Mouse (Mus musculus) midbrain, embryonic 12.5 days (tissue): Measurements from ENCODE around the gene Lrrfip2. TPM values are rescaled to one million over a fixed set of nuclear protein-coding genes. Genes with fewer than 3 reads are reported as not detected.
A peak's percentile ranks its signal among the peaks of the same experiment; 100 is the strongest.

Source experiments
- ATAC-seq: fragments of 200-750 bp; cut with Nextera tagmentation; 2 replicates; pipeline ENCODE4 v1.8.0; 2017; ENCODE audit warnings: low read depth, moderate TSS enrichment, moderate library complexity; ENCODE audit not compliant: low FRiP score
- H3K27ac ChIP-seq: fragments of 300-500 bp; sonication (generic); replicated peaks from 2 replicates; pipeline ENCODE4 v1.5.1; 2016; ENCODE audit warnings: mild to moderate bottlenecking
- H3K27me3 ChIP-seq: fragments of 300-500 bp; sonication (generic); 2 replicates; pipeline ENCODE4 v1.6.1; 2016; ENCODE audit warnings: mild to moderate bottlenecking
- H3K36me3 ChIP-seq: fragments of 300-500 bp; sonication (generic); 2 replicates; pipeline ENCODE4 v1.6.1; 2016
- H3K4me1 ChIP-seq: fragments of 300-500 bp; sonication (generic); 2 replicates; pipeline ENCODE4 v1.6.1; 2016
- H3K4me2 ChIP-seq: fragments of 300-500 bp; sonication (generic); replicated peaks from 2 replicates; pipeline ENCODE4 v1.6.1; 2016; ENCODE audit warnings: mild to moderate bottlenecking, moderate library complexity
- H3K4me3 ChIP-seq: fragments of 300-500 bp; sonication (generic); 2 replicates; pipeline ENCODE4 v1.5.1; 2016; ENCODE audit warnings: mild to moderate bottlenecking
- H3K9ac ChIP-seq: fragments of 300-500 bp; sonication (generic); replicated peaks from 2 replicates; pipeline ENCODE4 v1.6.1; 2016; ENCODE audit warnings: mild to moderate bottlenecking, moderate library complexity
- H3K9me3 ChIP-seq: fragments of 300-500 bp; sonication (generic); 2 replicates; pipeline ENCODE4 v1.6.1; 2016; ENCODE audit warnings: mild to moderate bottlenecking
- WGBS: fragments of 180-500 bp; shearing (Covaris S2); methylation state at CpG from one replicate; pipeline ENCODE4 v1.1.7; 2016; 5-methylcytosine and 5-hydroxymethylcytosine counted together
- polyA plus RNA-seq: library from polyadenylated mRNA; unstranded; fragments of >200 nt; fragmentation: Nextera tagmentation; extraction: Ambion mirVana; gene quantifications from 2 replicates; pipeline ENCODE4 v1.2.1, GENCODE M21; 2016

Gene Lrrfip2
- polyA plus RNA-seq, 1 experiment from 2014 or later: 50.5 TPM

GRCm38 (mm10) chr9:111239821-111240220, 122.4 kb downstream of the Lrrfip2 start:
- Histone ChIP-seq H3K4me1 (no peaks in the 10 kb centered on the region), H3K9ac (no peak overlapping the region), H3K9me3 (no peaks in the 10 kb centered on the region), H3K27me3 (no peaks in the 10 kb centered on the region), H3K27ac (no peak overlapping the region), H3K4me3 (no peak overlapping the region), H3K4me2 (no peak overlapping the region), H3K36me3 (peaks cover 74% of the 10 kb centered on the region)
- no peak for ATAC-seq
- 69% methylated on average over 4 of the region's 4 CpGs for WGBS

- Histone ChIP-seq H3K36me3 (peaks cover 69% of the 10 kb centered on the region), H3K4me1 (no peaks in the 10 kb centered on the region), H3K27me3 (no peaks in the 10 kb centered on the region), H3K9me3 (no peaks in the 10 kb centered on the region), H3K27ac (no peak overlapping the region), H3K4me3 (no peak overlapping the region), H3K9ac (no peak overlapping the region), H3K4me2 (no peak overlapping the region)
- no peak for ATAC-seq
- 90% methylated on average over 6 of the region's 6 CpGs for WGBS
Measured at GRCm38 (mm10) chr9:111243384-111243783, 126.0 kb downstream of the Lrrfip2 start.

GRCm38 (mm10) chr9:111245546-111245945, 128.2 kb downstream of the Lrrfip2 start:
- no peaks in the 10 kb centered on the region for H3K9me3 ChIP-seq
- H3K4me1 ChIP-seq: no peaks in the 10 kb centered on the region
- ATAC-seq: no peak
- no peaks in the 10 kb centered on the region for H3K27me3 ChIP-seq
- 86% methylated on average over 6 of the region's 6 CpGs for WGBS
- H3K9ac ChIP-seq: no peak overlapping the region
- H3K36me3 ChIP-seq: peaks cover 68% of the 10 kb centered on the region
- no peak overlapping the region for H3K4me3 ChIP-seq
- no peak overlapping the region for H3K27ac ChIP-seq
- no peak overlapping the region for H3K4me2 ChIP-seq

- 86% methylated on average over 3 of the region's 3 CpGs for WGBS
- no peak overlapping the region for H3K27ac ChIP-seq
- H3K9me3 ChIP-seq: no peaks in the 10 kb centered on the region
- H3K4me3 ChIP-seq: no peak overlapping the region
- peaks cover 78% of the 10 kb centered on the region for H3K36me3 ChIP-seq
- ATAC-seq: no peak
- H3K4me1 ChIP-seq: no peaks in the 10 kb centered on the region
- H3K27me3 ChIP-seq: no peaks in the 10 kb centered on the region
- H3K4me2 ChIP-seq: no peak overlapping the region
- H3K9ac ChIP-seq: no peak overlapping the region
Measured at GRCm38 (mm10) chr9:111247682-111248246, 130.4 kb downstream of the Lrrfip2 start.

- H3K27me3 ChIP-seq: no peaks in the 10 kb centered on the region
- H3K36me3 ChIP-seq: peaks cover 81% of the 10 kb centered on the region
Measured at GRCm38 (mm10) chr9:111252161-111252869, 134.9 kb downstream of the Lrrfip2 start.

GRCm38 (mm10) chr9:111260360-111260985, 143.1 kb downstream of the Lrrfip2 start:
- peaks cover 69% of the 10 kb centered on the region for H3K36me3 ChIP-seq

More at GRCm38 (mm10) chr9:111252161-111252869, 134.9 kb downstream of the Lrrfip2 start:
- Histone ChIP-seq H3K9me3 (no peaks in the 10 kb centered on the region), H3K9ac (no peak overlapping the region), H3K4me2 (no peak overlapping the region), H3K4me3 (no peak overlapping the region), H3K27ac (no peak overlapping the region), H3K4me1 (no peaks in the 10 kb centered on the region)
- WGBS: 84% methylated on average over 7 of the region's 7 CpGs
- no peak for ATAC-seq

GRCm38 (mm10) chr9:111261356-111261755, 144.0 kb downstream of the Lrrfip2 start:
- Histone ChIP-seq H3K9me3 (no peaks in the 10 kb centered on the region), H3K4me1 (no peaks in the 10 kb centered on the region), H3K9ac (no peak overlapping the region), H3K36me3 (peaks cover 67% of the 10 kb centered on the region), H3K4me2 (no peak overlapping the region), H3K27me3 (no peaks in the 10 kb centered on the region), H3K4me3 (no peak overlapping the region), H3K27ac (no peak overlapping the region)
- no peak for ATAC-seq
- 93% methylated on average over 4 of the region's 4 CpGs for WGBS

More at GRCm38 (mm10) chr9:111260360-111260985, 143.1 kb downstream of the Lrrfip2 start:
- Histone ChIP-seq H3K9ac (no peak overlapping the region), H3K4me3 (no peak overlapping the region), H3K4me2 (no peak overlapping the region), H3K4me1 (no peaks in the 10 kb centered on the region), H3K27ac (no peak overlapping the region), H3K27me3 (no peaks in the 10 kb centered on the region), H3K9me3 (no peaks in the 10 kb centered on the region)
- no peak for ATAC-seq
- WGBS: 69% methylated on average over 1 of the region's 1 CpGs

GRCm38 (mm10) chr9:111267998-111268397, 150.6 kb downstream of the Lrrfip2 start:
- 94% methylated on average over 2 of the region's 2 CpGs for WGBS
- H3K4me1 ChIP-seq: peaks cover 12% of the 10 kb centered on the region
- peaks cover 28% of the 10 kb centered on the region for H3K36me3 ChIP-seq
- ATAC-seq: no peak
- H3K4me3 ChIP-seq: no peak overlapping the region
- H3K9me3 ChIP-seq: no peaks in the 10 kb centered on the region
- no peak overlapping the region for H3K4me2 ChIP-seq
- no peak overlapping the region for H3K27ac ChIP-seq
- H3K27me3 ChIP-seq: no peaks in the 10 kb centered on the region
- no peak overlapping the region for H3K9ac ChIP-seq

GRCm38 (mm10) chr9:111270606-111271005, 153.2 kb downstream of the Lrrfip2 start:
- H3K27ac ChIP-seq: peak overlapping the region; percentile 93
- 10% methylated on average over 5 of the region's 5 CpGs for WGBS
- peak overlapping the region; percentile 75 for H3K9ac ChIP-seq
- no peak for ATAC-seq
- peaks cover 13% of the 10 kb centered on the region for H3K36me3 ChIP-seq
- H3K9me3 ChIP-seq: no peaks in the 10 kb centered on the region
- peaks cover 34% of the 10 kb centered on the region for H3K4me1 ChIP-seq
- peak overlapping the region; percentile 82 for H3K4me3 ChIP-seq
- H3K4me2 ChIP-seq: peak overlapping the region; percentile 67
- no peaks in the 10 kb centered on the region for H3K27me3 ChIP-seq

- Histone ChIP-seq H3K36me3 (peaks cover 17% of the 10 kb centered on the region), H3K9me3 (no peaks in the 10 kb centered on the region), H3K27me3 (no peaks in the 10 kb centered on the region), H3K4me2 (peak overlapping the region; percentile 67), H3K4me1 (peaks cover 39% of the 10 kb centered on the region), H3K4me3 (peak overlapping the region; percentile 82), H3K27ac (peak overlapping the region; percentile 93), H3K9ac (peak overlapping the region; percentile 75)
- ATAC-seq: peak; percentile 74
- under 1% methylated on average over 32 of the region's 32 CpGs for WGBS
Measured at GRCm38 (mm10) chr9:111271056-111271433, 153.7 kb downstream of the Lrrfip2 start.

GRCm38 (mm10) chr9:111271434-111272160, 154.2 kb downstream of the Lrrfip2 start, which contains the start of the genes Mlh1 and Epm2aip1:
Gene Mlh1, minus strand, starts transcription at chr9:111271791.
Gene Epm2aip1, plus strand, starts transcription at chr9:111271929.
- peak; percentile 99 for ATAC-seq
- H3K36me3 ChIP-seq: peaks cover 17% of the 10 kb centered on the region
- H3K9me3 ChIP-seq: no peaks in the 10 kb centered on the region
- H3K4me2 ChIP-seq: peak within 1 kb of the TSS; percentile 86
- peak within 1 kb of the TSS; percentile 93 for H3K9ac ChIP-seq
- H3K4me3 ChIP-seq: peak within 1 kb of the TSS; percentile 82
- under 1% methylated on average over 64 of the region's 64 CpGs for WGBS
- no peaks in the 10 kb centered on the region for H3K27me3 ChIP-seq
- peaks cover 44% of the 10 kb centered on the region for H3K4me1 ChIP-seq
- H3K27ac ChIP-seq: peak within 1 kb of the TSS; percentile 93
